Mouse (Mus musculus) urinary bladder, postnatal 14 days (tissue): ENCODE data around the gene Rps6ka2.

ENCODE experiments used
- DNase-seq: peaks from one replicate; pipeline ENCODE4 v3.0.0; 2021; ENCODE audit warnings: low spot score

Rps6ka2 gene

DNA sequence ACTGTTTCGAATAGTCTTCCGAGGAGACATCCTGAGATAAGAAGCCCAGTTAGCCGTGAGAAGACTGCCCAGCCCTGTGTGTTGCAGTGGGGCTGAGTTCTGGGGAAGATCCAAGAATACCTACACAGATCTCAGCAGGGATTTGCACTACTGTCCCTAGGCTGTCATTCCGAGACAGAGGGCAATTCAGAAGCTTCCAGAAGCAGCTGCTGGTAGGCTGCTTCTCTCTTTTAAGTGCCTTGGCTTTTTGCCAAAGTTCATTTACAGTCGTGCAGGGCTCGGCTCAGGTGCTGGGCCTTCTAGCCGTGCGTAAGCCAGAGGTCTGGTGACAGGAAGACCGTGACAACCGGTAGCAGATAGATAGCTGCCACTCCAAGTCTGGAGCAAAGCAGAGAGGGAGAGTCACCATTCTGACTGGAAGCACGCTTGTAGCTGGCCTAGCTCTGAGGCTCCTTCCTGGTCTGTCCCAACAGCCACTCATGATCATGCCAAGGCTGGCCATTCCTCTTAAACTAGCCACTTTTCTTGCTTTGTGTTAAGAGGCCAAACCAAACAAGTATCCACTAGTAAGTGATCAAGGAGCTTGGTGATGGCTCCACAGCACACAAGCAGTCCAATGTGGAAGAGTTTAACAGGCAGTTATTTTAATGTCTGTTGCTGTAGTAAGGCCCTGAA, 49.3 kb downstream of the Rps6ka2 start:
- no peak for DNase-seq

DNA sequence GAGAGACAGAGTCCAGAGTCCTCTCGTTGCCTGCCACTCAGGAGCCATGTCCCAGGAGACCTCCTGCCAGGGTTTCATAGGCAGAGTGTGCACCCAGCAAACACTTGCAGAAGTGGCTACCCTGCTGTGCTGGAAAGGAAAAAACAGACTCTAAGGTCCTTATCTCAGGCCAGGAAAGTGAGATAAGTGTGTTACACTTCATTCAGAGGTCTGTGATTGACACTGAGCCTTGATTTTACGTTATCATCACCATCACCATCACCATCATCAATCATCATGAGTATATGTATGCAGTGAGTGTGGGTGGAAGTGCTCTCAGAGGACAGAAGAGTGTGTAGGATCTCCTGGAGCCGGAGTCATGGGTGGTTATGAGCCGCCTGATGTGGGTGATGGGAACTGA, 51.4 kb downstream of the Rps6ka2 start:
- no peak for DNase-seq

DNA sequence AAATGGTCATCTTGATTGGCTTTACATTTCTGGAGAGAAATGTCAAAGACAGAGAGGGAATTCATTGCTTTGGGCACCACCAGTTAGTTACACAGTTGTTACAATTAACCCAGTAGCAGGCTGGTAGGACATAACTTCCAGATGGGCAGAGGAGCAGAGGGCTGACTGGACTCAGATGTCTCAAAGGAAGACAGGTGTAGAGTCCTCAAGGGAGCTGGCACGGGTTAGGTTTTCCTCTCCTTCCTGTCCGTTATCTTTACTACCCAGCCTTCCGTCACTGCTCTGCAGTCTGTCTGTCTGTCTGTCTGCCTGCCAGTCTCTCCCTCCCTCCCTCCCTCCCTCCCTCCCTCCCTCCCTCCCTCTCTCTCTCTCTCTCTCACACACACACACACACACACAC, 52.3 kb downstream of the Rps6ka2 start:
- DNase-seq = no peak

DNA sequence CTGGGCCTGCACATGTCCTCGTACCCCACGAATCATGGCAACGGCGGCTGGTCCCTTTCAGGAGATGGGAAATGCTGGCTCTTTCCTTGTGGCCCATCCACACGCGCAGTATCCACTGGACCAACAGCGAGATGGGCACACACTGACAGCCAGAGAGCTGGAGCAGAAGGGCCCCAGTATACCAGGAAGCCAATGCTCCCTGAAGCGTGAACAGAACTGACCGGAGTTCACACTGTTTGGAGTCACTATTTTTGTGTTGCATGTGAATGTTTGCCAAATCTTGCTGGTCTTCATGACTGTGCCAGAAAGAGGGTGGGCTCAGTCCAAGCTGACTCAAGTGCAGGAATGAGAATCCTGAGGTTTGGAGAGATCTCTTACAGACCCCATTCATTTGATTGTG, 58.6 kb downstream of the Rps6ka2 start:
- DNase-seq = no peak

DNA sequence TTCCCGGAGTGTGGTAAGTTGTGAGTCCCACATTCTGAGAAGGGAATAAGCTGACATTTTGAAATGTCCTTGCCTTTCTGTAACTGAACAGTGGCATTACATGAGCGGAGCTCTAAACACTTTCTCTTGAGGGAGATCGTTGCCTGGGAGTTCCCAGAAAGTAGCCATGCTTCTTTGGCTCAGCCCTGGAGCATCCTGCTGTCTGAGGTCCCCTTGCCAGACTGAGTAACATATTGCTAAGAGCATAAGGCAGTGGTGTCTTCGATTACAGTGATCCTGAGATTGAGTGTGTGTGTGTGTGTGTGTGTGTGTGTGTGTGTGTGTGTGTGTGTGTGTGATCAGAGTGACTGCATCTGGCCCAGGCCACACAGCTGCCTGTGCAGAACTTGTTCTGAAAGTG, 61.4 kb downstream of the Rps6ka2 start:
- DNase-seq = no peak

DNA sequence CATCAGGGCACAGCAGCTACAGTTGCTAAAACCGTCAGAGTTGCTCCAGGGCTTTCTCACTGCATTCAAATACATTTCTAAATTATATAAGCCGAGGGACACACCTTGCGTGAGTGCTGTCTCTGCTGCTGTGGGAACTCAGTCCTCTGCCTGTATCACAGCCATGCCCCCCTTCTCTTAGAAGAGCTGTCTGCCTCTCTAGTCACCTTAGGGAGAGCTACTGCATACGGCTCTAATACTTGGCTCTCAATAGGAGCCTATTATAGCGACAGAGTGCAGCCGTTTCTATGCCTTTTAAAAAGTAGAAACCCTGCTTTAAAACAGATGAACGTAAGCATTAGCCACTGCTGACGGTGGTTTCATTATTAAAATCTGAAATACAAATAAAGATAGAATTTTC, 61.9 kb downstream of the Rps6ka2 start:
- no peak for DNase-seq

DNA sequence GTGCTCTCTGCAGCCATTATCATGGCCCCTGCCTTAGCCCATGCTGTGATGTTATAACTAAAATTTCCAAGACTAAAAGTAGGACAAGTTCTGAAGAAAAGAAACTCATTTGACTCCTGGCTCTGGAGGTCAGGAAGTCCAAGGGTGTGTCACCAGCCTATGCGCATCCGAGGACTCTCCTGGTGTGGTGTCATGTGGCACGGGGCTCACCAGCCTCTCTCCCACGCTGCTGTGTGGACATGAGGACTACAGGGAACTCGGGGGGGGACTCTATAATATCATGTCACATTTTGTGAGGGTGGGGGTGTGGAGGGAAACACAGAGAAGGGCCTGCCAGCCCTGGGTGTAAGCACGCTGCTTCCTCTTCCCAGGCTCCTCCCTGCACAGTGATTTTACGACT, 62.5 kb downstream of the Rps6ka2 start:
- DNase-seq = no peak

DNA sequence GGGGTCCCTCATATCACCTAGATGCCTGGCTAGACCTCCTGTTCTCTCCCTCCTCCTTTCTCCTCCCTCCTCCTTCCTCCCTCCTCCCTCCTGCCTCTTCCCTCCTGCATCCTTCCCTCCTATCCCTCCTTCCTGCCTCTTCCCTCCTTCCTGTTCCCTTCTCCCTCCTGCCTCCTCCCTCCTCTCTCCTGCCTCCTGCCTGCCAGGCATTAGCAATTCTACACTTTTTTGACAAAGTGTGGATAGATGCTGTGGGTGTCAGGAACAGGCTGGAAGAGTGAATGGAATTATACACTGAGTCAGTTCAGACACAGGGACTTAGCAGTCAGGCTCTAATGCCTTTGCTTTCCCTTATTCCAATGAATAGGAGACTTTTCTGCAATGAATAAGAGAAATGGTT, 63.3 kb downstream of the Rps6ka2 start:
- DNase-seq = no peak

DNA sequence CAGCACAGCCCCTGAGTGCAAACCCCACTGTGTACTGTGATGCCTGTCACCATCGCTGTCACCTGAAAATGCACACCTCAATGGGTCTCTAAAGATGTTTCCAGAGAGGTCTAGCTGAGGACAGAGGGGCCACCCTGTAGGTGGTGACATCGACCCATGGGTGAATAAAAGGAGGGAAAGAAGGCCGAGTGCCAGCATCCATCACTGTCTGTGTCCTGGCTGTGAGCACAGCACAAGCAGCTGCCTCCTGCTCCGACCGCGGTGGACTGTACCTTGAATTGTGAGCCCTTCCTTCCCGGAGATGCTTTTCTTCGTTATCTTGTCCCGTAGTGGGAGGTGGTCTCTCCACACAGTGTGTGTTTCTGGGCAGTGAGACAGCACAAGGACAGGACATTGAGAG, 67.8 kb downstream of the Rps6ka2 start:
- no peak for DNase-seq

DNA sequence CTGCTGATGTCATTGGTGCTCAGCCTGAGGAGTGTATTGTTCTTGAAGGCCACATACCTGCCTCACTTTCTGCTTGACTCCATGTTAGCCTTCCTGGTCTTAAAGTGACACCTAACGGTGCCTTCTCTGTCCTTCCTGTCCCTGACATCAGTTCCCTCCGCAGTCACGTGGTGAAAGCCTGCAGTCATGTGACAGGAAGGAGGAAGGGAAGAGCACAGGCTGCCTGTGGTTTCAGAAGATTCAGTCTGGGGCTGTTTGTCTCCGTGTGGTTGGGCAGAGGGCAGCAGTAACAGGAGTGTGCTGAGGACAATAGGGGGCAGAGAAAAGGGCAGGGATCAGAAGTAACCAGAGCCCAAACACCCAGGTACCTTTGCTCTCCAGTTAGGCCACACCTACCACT, 68.9 kb downstream of the Rps6ka2 start:
- no peak for DNase-seq

DNA sequence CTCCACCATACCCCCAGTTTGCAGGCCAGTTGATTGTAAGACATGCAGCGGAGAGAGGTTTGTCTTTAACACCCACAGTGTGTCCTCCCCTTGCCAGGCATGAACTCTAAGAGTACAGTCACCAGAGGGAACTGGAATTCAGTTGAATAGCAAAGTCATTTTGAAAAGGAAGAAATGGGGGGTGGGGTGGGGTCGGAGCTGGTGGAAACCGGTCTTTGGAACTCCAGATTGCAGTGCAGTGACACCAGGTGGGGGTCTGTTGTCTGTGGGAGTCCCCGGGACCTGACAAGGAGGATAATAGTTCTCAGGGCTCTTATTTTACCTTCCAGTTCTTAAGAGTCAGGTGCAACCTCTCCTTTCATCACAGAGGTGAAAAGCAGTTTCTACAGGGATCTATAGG, 70.6 kb downstream of the Rps6ka2 start:
- DNase-seq = no peak

DNA sequence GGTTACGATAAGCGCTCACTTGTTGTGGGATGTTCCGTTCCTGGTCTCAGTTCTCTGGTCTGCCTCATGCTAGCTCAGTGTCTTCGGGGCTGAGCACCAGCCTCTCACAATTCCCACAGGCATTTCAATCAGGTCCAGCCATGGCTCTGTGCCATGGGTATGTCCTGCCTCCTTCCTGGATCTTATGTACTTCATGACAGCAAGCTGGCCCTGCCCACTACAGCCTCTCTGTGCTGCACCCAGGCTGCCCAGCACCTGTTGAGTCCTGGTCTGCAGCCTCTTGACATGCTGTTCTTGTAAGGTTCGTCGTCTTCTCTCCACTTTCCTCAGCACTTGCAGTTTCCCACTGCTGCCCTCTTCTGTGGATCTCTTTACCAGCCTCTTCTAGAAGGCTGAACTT, 75.2 kb downstream of the Rps6ka2 start:
- DNase-seq = no peak

DNA sequence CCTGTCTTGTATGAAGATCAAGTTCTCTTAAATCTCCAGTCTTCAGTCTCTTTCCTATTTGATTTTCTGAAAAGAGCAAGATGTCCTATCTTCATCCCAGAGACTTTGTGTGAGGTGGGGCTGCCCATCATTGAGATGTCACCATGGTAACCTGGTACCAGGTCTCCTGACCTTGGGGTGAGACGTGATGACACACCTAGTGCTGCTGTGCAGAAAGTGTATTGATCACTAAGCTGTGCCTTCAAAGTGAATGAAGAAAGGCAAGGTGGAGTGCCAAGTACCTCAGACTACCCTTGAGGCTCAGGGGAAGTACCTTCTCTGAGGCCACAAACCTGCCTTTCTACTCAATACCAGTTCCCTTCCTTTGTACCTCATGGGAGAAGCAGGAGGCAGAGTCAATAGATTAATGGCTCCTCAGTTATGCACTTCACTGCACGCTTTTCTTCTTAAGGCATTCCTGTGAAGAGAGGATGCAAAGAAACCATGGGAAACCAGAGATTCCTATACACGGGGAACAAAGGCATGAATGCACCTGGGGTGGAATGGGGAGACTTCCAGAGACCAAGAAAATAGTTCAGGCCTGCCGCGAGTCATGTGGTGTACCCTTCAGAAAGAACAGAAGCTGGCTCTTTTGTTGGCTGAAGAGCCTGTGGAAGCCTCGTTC, 77.1 kb downstream of the Rps6ka2 start:
- DNase-seq = no peak

DNA sequence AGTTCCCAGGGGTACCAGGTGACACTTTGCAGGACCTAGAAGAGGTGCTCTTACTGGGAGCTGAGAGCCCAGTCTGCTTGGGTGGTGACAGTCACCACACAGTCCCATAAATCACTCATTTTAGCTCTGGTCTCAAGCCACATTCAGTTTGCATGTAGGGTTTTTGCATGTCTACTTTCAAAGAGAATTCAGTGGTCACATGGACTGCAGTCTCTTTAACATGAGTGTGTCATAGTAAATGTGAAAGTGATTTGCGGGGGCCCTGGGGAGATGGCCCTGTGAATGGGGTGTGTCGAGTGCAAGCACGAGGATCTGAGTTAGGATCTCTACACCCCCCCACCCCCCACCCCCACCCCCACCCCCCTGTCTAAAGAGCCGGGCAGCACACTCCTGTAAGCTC, 80.5 kb downstream of the Rps6ka2 start:
- no peak for DNase-seq

DNA sequence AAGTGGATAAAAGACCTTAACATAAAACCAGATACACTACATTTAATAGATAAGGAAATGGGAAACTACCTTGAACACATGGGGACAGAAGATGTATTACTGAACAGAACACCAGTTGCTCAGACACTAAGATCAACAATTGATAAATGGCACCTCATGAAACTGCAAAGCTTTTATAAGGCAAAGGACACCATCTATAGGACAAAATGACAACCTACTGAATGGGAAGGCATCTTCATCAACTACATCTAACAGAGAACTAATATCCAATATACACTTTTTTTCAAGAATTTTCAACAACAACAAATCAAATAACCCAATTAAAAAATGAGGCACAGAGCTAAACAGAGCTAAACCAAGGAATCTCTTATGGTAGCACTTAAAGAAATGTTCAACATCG, 87.3 kb downstream of the Rps6ka2 start:
- DNase-seq = no peak

DNA sequence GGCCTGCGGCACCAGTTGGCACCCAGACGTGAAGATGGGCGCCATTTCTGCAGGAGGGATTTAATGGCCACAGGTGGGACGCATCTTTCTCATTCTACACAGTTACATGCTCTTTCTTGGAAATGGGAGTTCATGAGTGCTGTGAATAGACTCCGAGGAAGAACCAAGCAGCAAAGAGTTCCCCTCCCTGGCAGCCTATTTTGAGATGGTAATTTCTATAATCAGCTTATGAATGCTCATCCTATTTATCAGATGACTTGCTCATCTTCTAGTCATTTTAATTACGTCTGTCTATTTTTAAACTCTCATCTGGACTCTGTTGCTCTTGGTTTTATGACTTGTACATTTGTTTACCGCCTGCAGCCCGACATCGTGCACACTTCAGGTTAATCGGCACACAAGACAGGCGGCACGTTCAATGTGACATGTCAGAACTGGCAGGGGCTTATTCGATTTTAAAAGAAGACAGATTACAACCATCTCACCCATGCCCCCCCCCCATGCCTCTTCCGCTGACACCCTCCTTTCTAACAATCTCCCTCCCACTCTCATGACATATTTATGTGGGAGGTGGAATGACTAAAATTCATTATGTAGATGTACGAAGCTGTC, 88.9 kb downstream of the Rps6ka2 start:
- no peak for DNase-seq

DNA sequence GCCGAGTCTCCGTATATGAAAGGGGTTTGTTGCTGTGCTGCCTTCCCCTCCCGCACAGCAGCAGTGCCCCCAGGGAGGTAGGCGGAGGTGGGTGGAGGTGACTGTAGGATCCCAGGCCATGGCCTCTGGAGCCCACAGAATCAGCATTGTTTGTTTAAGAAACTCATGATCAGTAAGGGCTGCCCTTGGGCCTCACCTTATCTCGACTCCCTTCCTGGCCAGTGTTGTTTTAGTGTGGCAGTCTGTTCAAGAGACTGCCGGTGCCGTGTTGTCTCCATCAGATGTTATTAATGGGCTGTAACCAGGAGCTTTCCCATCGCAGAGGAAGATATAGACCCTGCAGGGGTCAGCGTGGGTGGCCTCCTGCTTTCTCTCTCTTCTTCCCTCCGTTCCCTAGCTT, 90.4 kb downstream of the Rps6ka2 start:
- no peak for DNase-seq

DNA sequence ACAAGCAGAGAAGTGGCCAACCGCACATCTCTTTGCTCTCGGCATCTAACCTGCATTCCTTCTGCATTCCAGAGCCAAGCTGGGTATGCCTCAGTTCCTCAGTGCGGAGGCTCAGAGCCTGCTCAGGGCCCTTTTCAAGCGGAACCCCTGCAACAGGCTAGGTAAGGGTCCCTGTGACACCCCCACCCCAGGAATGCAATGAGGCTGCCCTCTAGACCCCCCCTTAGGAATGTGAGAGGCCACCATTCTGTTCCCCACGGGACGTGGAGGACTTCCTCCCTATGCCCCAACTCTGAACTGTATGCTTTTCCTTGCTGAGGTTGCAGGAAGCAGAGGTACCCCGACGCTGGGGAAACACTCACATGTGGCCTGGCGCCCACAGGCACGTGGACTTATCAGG, 92.1 kb downstream of the Rps6ka2 start:
- DNase-seq = no peak

DNA sequence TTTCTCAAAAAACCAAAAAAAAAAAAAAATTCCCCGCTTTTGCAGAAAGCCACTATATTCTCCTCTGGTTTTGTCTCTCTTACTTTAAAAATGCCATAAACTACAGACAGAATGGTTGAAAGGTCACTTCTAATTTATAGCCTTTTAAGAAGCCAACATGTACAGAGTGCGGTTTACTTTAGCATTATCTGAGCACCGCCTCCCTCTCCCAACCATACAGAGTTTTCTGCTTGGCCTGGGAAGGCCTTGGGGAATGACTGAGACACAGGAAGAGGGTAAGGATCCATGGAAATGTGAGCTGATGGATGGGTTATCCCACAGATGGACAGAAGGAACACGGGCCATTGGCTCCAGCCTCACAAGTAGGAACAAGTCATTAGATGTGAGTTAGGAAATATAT, 92.7 kb downstream of the Rps6ka2 start:
- DNase-seq = no peak

DNA sequence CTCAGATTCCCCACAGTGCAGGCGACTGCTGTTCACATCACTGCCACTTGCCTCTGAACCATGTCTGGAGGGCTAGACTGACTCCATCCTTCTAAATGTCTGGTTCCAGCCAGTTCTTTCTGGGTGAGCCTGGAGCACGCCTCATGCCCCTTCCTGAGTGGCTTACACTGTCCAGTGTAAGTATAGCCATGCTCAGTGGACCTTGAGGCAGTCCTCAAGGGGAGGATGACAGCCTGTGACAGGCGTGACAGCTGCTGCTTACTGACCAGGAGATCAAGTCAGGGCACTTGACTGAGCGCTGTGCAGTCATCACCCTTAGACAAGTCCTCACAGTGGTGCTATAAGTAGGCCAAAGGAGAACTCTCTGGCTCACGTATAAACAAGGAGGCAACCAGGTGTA, 94.7 kb downstream of the Rps6ka2 start:
- no peak for DNase-seq

DNA sequence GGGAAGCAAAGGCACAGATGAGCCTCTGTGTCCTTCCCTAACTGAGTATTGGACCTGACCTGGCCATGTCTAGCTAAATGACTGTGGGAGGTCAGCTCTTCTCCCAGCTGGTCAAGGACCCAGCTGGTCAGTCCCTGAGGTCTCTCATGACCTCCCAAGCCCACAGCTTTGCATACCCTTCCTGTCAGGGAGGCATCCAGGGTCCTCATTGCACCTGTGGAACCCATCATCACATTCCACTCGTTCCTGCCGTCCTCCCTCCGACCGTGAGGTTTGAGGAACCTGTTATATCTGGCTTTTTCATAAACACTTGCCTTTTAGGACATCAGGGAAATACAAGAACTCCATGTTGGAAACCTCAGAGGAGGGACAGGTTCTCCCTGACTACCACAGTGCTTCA, 95.4 kb downstream of the Rps6ka2 start:
- no peak for DNase-seq

DNA sequence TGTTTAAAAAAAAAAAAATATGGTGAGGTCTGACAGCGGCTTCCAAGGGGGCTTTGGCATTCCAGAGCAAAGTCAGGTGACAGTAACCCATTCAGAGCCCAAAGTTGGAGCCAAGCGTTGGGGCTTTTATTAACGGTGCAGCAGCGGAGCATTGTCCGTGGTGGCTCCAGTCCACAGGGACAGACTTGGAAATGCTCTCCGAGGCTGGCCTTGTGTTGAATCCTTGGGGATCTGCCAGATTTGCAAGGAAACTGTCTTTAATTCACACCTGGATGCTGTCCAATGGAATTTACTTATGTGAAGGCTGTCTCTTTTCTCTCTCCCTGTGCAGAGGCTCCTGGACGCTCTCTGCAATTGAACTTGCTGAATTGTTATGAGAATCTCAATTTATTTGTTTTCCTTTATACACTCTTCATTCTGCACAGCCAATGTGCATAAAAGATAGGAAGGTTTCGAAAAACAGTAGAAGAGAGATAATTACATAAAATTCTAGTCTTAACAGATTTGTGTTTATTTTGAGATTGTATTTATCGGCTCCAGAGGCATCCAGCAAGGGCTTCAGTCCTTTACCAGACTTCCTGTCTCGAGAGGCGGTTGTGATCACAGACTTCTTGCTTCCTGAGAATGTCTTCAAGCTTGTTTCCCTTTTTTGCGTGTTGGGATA, 95.9 kb downstream of the Rps6ka2 start:
- DNase-seq = no peak

DNA sequence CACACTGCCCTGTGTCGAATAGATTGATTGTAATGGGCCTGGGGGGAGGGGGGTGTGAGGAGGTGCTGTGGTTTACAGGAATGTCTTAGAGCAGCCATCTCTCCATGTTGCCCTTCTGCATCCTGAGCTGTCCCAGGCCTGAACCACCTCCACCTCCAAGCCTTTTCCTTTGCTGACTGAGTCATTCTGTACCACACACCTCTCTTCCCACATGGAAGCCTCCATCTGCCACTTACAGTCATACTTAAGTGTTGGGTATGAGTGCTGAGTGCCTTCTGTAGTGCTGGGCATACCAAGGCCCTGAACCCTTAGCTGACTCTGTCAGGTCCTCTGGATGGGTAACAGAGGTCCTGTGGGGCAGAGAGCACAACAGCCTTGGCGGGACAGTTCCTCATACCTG, 97.9 kb downstream of the Rps6ka2 start:
- DNase-seq = no peak
